Mouse (Mus musculus) heart, postnatal 4 days (tissue): ENCODE results near the gene Plce1. TPM values are rescaled to one million over a fixed set of nuclear protein-coding genes. Genes with fewer than 3 reads are reported as not detected.

Experiments
- DNase-seq: peaks from one replicate; pipeline ENCODE4 v3.0.0; 2021
- total RNA-seq, 2 experiments: library from RNA; stranded (reverse); gene quantifications; 2 replicates each; pipeline ENCODE4 v1.2.3; 2021

The Plce1 gene
- total RNA-seq, 2 experiments from 2014 or later: 44.9 to 45.1 TPM

DNA sequence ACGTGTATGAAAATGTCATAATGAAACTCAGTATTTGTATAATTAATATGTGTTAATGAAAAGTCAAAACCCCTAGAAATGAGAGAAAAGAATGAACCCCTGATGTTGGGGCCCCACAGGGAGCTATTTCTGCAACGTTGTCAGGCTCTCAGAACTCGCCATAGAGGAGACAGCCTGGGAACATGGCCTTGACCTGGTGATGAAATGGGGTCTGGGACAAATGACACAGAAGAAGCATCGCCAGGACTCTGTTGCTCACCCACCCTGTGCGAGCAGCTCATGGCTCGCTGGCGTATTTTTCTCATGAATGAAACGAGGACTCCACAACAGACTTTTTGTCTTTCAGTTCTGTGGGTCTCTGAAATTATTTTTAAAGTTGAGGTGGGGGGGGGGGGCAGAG, 109.0 kb downstream of the Plce1 start:
- no peak for DNase-seq

GRCm38 (mm10) chr19:38592566-38593224, 111.8 kb downstream of the Plce1 start:
- no peak for DNase-seq

DNA sequence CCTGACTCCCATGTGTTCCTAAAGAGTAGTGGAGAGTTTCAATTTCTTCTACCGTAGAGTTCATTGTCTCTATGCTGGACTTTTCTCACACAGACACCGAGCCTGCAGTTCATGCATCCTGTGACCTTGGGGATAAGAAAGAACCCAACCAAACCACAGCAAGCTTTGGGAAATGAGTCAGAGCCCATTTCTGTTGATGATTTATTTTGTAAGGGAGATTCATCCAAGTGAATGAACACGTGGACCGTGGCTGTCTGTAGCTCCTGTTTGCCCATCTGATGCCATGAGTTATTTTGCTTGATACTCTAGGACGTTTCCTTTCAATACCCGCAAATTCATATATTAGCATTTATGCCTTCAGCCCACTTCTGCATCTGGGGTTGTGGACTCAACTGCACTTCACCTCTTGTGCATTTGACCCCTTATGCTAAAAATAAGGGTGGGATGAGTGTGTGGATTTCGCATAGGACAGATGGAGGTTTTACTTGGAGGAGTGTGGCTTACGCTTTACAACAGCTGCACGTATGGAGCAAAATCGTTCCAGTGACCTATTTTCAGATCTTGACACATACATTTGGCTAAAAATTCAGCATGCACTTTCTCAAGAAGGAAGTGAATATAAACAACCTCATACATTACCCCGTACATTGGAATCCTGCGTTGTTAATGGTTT, 112.5 kb downstream of the Plce1 start:
- no peak for DNase-seq

- DNase-seq: no peak
Observed at GRCm38 (mm10) chr19:38596096-38596495, 115.2 kb downstream of the Plce1 start.

DNA sequence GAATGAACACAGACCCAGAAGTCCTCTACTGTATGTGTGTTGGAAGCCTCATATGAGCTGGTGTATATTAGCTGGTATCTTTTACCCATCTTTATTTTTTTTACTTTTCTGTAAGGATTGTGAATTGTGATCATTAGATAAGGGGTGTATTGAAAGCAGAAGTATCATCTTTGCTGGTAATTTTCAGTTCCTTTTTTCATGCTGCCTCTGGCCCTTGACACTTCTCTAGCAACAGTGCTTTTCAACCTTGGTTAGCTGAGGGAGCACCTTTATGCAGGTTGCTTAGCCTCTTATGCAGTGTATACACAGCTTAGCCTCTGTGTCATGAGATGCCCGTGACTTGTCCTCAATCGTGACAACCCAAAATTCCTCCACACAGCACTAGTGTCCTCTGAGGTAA, 116.5 kb downstream of the Plce1 start:
- no peak for DNase-seq

GRCm38 (mm10) chr19:38599001-38599400, 118.1 kb downstream of the Plce1 start:
- DNase-seq: no peak

GRCm38 (mm10) chr19:38601127-38601526, 120.2 kb downstream of the Plce1 start:
- no peak for DNase-seq

DNA sequence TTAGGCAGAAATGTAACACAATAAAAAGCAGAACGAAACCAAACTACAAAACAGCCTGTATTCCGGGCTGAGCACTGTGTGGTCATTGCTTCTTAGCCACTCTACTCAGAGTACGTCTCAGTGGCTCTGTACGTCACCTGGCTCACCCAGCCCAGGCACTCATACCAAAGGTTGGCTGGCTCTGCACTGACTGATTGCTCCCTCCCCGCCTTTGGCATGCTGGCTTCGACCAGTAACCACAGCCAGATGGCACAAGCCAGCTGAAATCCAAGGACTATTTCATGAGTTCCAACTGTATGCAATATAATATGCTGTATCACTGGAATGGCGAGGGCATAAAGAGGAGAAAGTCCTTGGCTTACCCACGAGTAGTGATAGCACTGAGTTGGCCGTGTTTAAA, 121.9 kb downstream of the Plce1 start:
- no peak for DNase-seq

GRCm38 (mm10) chr19:38607236-38607635, 126.3 kb downstream of the Plce1 start:
- DNase-seq: no peak

DNA sequence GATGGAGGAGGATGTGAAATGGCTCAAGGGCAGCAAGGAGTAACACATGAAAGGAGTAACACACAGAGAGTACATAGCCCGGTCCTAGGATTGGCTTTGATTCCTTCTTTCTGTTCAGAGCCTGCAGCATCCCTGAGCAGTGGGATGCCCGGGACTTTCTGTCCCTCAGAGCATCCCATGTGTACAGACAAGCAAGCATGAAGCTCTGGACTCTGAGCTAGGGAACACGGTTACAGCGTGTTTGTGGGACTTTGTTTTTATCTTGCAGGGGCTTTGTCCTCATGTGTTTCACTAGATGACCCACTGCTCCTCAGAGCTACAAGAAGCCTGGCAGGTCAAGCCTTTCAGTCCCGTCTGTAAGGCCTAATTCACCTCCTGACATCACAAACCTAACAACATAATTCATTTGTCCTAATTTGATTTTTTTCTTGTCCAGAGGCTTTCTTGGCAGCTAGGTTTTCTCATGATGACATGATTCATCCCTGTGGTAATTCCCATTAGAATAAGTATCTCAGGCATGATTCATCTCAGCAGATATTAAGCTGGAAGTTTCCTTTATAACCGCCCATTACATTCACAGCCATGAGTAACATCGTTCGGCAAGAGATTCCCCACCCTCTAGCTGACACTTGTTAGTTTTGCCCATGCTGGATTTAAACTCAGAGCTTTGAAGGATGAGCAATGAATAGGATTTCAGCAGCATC, 128.2 kb downstream of the Plce1 start:
- no peak for DNase-seq

DNA sequence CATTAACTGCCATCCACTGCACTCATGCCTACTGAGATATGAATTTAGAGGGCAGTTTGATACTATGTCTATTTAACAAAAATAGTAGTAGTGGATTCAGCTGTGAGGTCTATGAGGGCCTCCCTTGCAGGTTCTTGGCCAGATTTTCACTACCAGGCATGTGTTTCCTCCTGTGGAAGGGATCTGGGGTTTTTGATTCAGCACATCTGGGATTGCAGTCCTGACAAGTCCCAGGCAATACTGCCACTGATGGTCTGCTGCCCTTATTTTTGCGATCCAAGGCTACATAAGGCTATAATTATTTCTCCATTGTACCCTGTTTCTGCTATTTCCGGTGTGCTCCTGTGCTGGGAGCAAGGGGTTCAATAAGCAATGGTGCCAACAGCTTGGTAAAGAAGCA, 129.4 kb downstream of the Plce1 start:
- DNase-seq: no peak

DNA sequence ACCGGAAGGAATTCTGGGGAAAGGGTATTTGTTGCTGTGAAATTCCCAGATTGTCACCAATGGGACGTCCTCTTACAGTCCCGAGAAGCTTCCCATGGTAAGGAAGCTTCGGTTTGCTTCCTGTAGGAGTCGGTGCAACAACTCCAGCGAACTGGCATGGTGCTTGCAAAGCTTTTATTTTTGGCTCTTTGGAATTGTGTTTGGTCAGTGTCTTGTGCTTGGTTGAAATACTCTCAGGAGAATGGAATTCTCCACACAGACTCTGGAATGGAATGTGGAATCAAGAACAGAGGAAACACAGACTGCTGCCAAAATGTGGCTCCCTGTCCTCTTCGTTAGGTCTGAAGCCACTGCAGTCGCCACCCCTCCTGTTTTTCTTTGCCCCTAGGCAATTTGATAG, 129.9 kb downstream of the Plce1 start:
- peak; percentile 29 for DNase-seq

GRCm38 (mm10) chr19:38614067-38614675, 133.3 kb downstream of the Plce1 start:
- no peak for DNase-seq

- peak; percentile 23 for DNase-seq
Observed at GRCm38 (mm10) chr19:38615356-38615755, 134.4 kb downstream of the Plce1 start.

DNA sequence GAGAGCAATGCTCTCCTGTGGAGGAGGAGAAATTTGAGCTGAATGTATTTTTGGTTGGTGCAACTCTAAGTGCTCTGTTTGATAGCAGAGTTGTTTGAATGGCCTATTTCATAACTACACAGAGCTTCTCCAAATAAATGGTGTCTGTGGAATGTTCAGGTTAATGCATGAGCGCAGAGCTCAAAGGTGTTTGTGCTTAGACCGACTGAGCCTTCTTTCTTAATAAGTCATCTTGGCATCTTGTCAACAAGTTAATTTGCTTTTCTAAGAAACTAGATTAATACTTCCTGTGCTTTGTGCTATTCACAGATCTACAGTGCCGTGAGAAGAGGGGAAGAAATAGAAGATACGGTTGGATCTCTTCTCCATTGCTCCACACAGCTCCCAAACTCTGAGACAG, 139.2 kb downstream of the Plce1 start:
- no peak for DNase-seq

- DNase-seq: peak; percentile 68
Observed at GRCm38 (mm10) chr19:38621546-38621945, 140.6 kb downstream of the Plce1 start.

GRCm38 (mm10) chr19:38626246-38627015, 145.5 kb downstream of the Plce1 start:
- DNase-seq: no peak

DNA sequence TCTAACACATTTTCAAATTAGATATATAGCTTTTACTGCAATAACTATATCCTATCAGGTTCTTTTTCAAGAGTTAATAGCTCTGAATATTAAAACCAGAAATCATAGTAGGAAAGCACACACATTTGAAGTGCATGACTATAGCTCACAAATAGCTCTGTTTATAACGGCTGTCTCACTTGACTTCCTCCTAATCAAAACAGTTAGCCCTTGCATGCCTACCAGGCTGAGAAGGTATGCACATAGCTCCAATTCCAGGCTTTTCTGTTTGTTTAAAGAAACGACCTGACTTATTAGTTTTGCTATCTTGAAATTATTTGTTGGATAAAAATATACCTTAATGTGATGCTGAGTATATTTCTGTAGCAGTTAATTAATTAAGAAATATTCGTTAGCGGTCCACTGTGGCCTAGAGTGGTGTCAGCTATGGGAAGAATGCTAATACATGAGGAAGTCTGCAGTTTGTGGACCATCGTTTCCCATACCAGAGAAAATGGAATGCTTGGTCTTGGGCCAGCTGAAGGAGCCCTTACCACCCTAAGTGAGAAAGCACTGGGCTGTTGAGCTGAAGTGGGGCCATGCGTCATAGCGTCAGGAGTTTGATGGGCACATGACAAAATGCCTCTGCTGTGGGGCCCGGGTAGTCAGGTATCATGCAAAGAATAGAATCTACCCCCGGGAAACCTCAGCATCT, 146.3 kb downstream of the Plce1 start:
- peak; percentile 58 for DNase-seq

DNA sequence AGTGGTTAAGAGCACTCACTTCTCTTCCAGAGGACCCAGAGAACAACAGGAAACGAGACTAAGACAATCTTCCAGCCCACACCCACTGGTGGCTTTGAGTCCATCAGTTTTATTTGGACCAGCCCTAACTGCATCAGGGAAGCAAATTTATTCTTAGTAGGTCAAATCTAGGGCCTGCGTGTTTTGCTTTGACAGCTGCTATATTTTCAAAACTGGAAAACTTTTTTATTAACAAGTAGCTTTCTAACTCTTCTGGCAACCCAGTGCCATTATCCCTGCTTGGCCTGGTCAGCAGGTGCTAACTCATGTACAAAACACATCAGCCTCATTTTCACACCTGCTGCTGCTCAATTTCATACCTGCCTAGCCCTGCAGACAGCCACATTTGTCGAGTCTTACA, 151.3 kb downstream of the Plce1 start:
- DNase-seq: no peak

- DNase-seq: no peak
Observed at GRCm38 (mm10) chr19:38633306-38633705, 152.4 kb downstream of the Plce1 start.

GRCm38 (mm10) chr19:38639050-38639449, 158.1 kb downstream of the Plce1 start:
- DNase-seq: no peak

- peak; percentile 46 for DNase-seq
Observed at GRCm38 (mm10) chr19:38639805-38640204, 158.9 kb downstream of the Plce1 start.
